Mouse (Mus musculus) liver, embryonic 14.5 days (tissue): ENCODE measurements around the gene Smndc1. TPM values are rescaled to one million over a fixed set of nuclear protein-coding genes. Genes with fewer than 3 reads are reported as not detected.

Source experiments
- ATAC-seq: fragments of 200-750 bp; cut with Nextera tagmentation; 2 replicates; pipeline ENCODE4 v1.8.0; 2017; ENCODE audit warnings: moderate number of reproducible peaks, mild to moderate bottlenecking, moderate library complexity; ENCODE audit not compliant: insufficient read depth
- DNase-seq, 3 experiments: peaks; one replicate each; pipeline ENCODE4 v3.0.0-alpha.2; 2012 to 2013; ENCODE audit warnings: low read depth in 3 of 3, low spot score in 3 of 3
- H3K27ac ChIP-seq: fragments of 300-500 bp; sonication (generic); 2 replicates; pipeline ENCODE4 v1.5.1; 2014; ENCODE audit warnings: moderate library complexity, mild to moderate bottlenecking, control low read depth, inconsistent platforms
- H3K27me3 ChIP-seq: fragments of 300-500 bp; sonication (generic); 2 replicates; pipeline ENCODE4 v1.6.1; 2014; ENCODE audit warnings: mild to moderate bottlenecking, low read length, moderate library complexity; ENCODE audit not compliant: control insufficient read depth, insufficient read depth
- H3K36me3 ChIP-seq: fragments of 300-500 bp; sonication (generic); replicated peaks from 2 replicates; pipeline ENCODE4 v1.6.1; 2014; ENCODE audit warnings: low read depth; ENCODE audit not compliant: control insufficient read depth, insufficient read depth
- H3K4me1 ChIP-seq, 2 experiments: fragments of 200-500 bp in 1 of 2; fragments of 300-500 bp in 1 of 2; sonication (generic) in 1 of 2; replicated peaks; 2 replicates each; pipeline ENCODE4 v1.6.1; 2012 to 2014; ENCODE audit warnings: antibody characterized with exemption in 1 of 2, inconsistent platforms in 1 of 2, low read length in 1 of 2; ENCODE audit not compliant: control insufficient read depth in 2 of 2, insufficient read depth in 2 of 2
- H3K4me2 ChIP-seq: fragments of 300-500 bp; sonication (generic); 2 replicates; pipeline ENCODE4 v1.6.1; 2014; ENCODE audit warnings: low read depth, mild to moderate bottlenecking, control low read depth, moderate library complexity
- H3K4me3 ChIP-seq, 2 experiments: fragments of 200-500 bp in 1 of 2; fragments of 300-500 bp in 1 of 2; sonication (generic) in 1 of 2; 2 replicates each; pipeline ENCODE4 v1.5.1; 2012 to 2014; ENCODE audit warnings: low read depth in 2 of 2, low read length in 2 of 2, mild to moderate bottlenecking in 2 of 2, control low read depth in 1 of 2, inconsistent platforms in 1 of 2, moderate library complexity in 1 of 2; ENCODE audit not compliant: insufficient read depth in 1 of 2
- H3K9ac ChIP-seq: fragments of 300-500 bp; sonication (generic); replicated peaks from 2 replicates; pipeline ENCODE4 v1.6.1; 2014; ENCODE audit warnings: mild to moderate bottlenecking, control low read depth, moderate library complexity
- H3K9me3 ChIP-seq: fragments of 300-500 bp; sonication (generic); 2 replicates; pipeline ENCODE4 v1.6.1; 2016; ENCODE audit warnings: low read length, mixed read lengths; ENCODE audit not compliant: control insufficient read depth
- CTCF ChIP-seq: IDR thresholded peaks from 2 replicates; pipeline ENCODE4 v1.5.1; 2016; ENCODE audit warnings: antibody characterized with exemption, low read depth, control low read depth
- EP300 ChIP-seq: IDR thresholded peaks from 2 replicates; pipeline ENCODE4 v1.6.1; 2016; ENCODE audit warnings: antibody characterized with exemption, low read depth
- WGBS: fragments of 180-500 bp; shearing (Covaris S2); extraction: QIAGEN DNeasy Blood & Tissue Kit; methylation state at CpG from one replicate; pipeline ENCODE4 v1.1.7; 2014; ENCODE audit not compliant: insufficient replicate concordance; 5-methylcytosine and 5-hydroxymethylcytosine counted together
- polyA plus RNA-seq, 2 experiments: library from polyadenylated mRNA; depleted of rRNA in 1 of 2; stranded (reverse) in 1 of 2; unstranded in 1 of 2; fragments of >200 nt; fragmentation: Nextera tagmentation in 1 of 2; extraction: Ambion mirVana in 1 of 2; gene quantifications; 2 replicates each; pipeline versions ENCODE4 v1.2.1 to v1.2.3; 2012 to 2014

Smndc1 gene
- polyA plus RNA-seq, 2 experiments = 11.5 to 17.4 TPM

DNA sequence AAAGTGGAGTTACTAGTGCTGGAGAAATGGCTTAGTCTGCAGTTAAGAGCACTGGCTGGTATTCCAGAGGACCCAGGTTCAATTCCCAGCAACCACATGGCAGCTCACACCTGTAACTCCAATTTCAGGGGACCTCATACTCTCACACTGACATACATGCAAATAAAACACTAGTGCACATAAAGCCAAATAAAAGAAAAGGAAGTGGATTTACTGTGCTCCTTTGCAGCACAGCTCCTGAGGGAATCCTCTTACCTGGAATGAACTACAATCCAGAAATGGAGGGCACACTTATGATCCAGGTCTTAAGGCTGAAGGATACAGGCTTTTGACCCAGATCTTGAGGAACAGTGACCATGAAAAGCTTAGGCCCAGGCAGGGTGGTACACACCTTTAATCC lies 3.3 kb upstream of the Smndc1 start:
- Histone ChIP-seq H3K4me2 (no peak overlapping the region), H3K27ac (no peak overlapping the region), H3K36me3 (peaks cover 4% of the 10 kb centered on the region), H3K9me3 (no peaks in the 10 kb centered on the region), H3K27me3 (no peaks in the 10 kb centered on the region), H3K4me1 (peaks cover 9 to 18% of the 10 kb centered on the region in 2 experiments), H3K9ac (no peak overlapping the region), H3K4me3 (no peak overlapping the region)
- no peak for ATAC-seq
- DNase-seq = no peak
- TF ChIP-seq CTCF (no peak), EP300 (no peak)

DNA sequence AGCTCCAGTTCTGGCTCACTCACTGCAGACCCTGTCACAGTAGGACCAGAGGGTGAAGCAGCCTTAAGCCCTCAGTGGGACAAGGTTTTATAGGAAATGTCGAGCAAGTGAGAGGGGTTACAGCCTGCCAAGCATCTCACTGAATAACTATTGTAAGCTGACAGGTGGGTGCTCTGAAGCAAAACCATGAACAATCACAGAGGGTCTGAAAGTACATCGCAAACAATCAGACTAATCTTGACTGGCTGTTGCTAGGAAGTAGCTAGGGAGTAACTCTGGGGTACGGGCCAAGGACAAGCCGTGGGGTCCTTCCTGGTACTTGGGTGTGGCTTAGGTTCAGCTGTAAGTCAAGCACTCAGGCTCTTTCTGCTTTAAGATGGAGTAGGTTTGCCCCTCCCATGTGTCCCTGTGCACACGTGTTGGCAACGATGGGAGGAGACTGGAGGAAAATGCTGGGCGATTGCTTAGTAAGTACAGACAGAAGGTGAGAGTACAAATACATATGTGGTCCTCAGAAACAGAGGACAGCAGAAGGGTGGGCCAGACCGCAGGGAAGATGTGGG lies 2.5 kb upstream of the Smndc1 start:
- Histone ChIP-seq H3K9me3 (no peaks in the 10 kb centered on the region), H3K36me3 (peaks cover 11% of the 10 kb centered on the region), H3K27me3 (no peaks in the 10 kb centered on the region), H3K9ac (no peak overlapping the region), H3K4me2 (no peak overlapping the region), H3K27ac (no peak overlapping the region), H3K4me1 (peaks cover 9 to 18% of the 10 kb centered on the region in 2 experiments), H3K4me3 (no peak overlapping the region)
- 51% methylated on average over 8 of the region's 8 CpGs for WGBS
- no peak for DNase-seq
- ATAC-seq = no peak
- no peak for TF ChIP-seq EP300
- no peak for TF ChIP-seq CTCF

DNA sequence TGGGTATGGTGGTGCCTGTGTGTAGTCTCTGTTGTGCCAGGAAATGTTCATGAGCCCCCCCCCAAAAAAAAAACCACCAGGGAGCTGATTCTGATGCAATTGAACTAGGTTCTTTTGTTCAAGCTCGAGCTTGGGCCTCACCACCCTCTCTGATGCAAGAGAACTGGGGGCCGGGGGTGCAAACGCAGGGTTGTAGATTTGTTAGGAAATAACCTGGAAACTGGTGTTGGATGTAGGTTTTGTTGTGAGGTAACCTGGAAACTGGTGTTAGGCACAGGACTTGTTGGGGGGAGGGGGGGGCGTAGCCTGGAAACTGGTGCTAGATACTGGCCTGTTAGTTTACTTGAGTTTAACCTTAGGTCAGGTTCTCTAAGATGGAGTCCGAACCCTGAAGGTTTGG lies 1.4 kb upstream of the Smndc1 start:
- DNase-seq = no peak
- TF ChIP-seq CTCF (no peak), EP300 (no peak)
- no peak for ATAC-seq
- Histone ChIP-seq H3K27me3 (no peaks in the 10 kb centered on the region), H3K27ac (peak overlapping the region; percentile 90; the same call in 1 of the 2 replicates), H3K4me3 (peak overlapping the region in 1 of 2 experiments; percentile 96; a peak in 2 of 4 replicates), H3K4me1 (peaks cover 9 to 18% of the 10 kb centered on the region in 2 experiments), H3K36me3 (peaks cover 22% of the 10 kb centered on the region), H3K9ac (no peak overlapping the region; the same call in 1 of the 2 replicates), H3K9me3 (no peaks in the 10 kb centered on the region), H3K4me2 (peak overlapping the region; percentile 97)
- 72% methylated on average over 5 of the region's 5 CpGs for WGBS

DNA sequence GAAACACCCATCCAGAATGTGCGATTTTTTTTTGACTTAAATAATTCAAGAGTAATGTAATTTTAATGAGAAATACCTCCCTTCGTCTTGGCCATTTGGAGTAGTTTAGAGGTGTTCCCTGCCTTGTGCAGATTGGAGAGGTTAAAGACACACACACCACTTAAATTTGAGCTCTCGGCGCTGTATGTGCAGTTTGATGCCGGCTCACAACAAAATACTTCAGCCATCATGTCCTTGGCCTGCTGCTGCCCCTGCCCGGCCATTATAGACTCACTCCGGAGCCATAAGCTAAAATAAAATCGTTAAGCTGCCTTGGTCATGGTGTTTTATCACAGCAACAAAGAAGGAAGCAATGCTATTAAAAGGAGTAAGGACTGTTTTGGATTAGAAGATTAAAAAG lies 1.0 kb upstream of the Smndc1 start:
- peaks cover 24% of the 10 kb centered on the region for H3K36me3 ChIP-seq
- H3K4me2 ChIP-seq = peak overlapping the region; percentile 97
- no peak for DNase-seq
- peak overlapping the region; percentile 76 for H3K9ac ChIP-seq
- TF ChIP-seq CTCF = no peak
- TF ChIP-seq EP300 = no peak
- no peaks in the 10 kb centered on the region for H3K27me3 ChIP-seq
- peaks cover 9 to 18% of the 10 kb centered on the region in 2 experiments for H3K4me1 ChIP-seq
- ATAC-seq = no peak
- H3K9me3 ChIP-seq = no peaks in the 10 kb centered on the region
- peak overlapping the region; percentile 90 for H3K27ac ChIP-seq
- 39% methylated on average over 8 of the region's 8 CpGs for WGBS
- H3K4me3 ChIP-seq = peak overlapping the region; percentile 75 to 96

DNA sequence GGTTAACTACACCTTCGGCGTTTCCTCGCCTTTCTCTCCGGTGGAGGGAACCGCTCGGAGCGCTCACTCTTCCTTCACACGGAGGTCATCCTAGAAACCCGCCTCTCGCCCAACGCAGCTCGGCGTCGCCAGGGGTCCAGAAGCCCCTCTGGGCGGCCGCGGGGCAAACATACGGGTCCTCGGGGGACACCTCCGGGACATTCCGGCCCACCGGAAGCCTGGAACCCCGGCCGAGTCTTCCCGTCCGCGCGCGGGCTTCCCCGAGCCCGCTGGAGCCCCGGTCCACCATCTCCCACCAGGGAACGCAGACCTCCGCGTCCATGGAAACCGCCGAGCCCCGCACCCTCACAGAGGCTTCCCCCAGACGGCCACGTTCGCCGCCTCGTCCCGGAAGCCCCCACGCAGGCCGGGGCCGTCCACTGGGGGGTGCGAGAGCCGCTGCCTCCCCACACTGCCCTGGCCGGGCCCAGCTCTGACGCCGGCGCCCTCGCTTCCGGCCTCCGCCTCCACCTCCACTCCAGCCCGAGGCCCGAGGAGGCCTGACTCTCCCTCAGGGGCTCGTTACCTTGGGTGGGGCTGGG lies 437 bp downstream of the Smndc1 start:
- peak in 1 of 3 experiments; percentile 26 for DNase-seq

More for the DNA sequence above, 437 bp downstream of the Smndc1 start:
- peak overlapping the region; percentile 79 for H3K27ac ChIP-seq
- H3K9ac ChIP-seq = peak overlapping the region; percentile 83
- H3K9me3 ChIP-seq = no peaks in the 10 kb centered on the region
- under 1% methylated on average over 59 of the region's 59 CpGs for WGBS
- peak overlapping the region; percentile 87 to 96 for H3K4me3 ChIP-seq
- peaks cover 32% of the 10 kb centered on the region for H3K36me3 ChIP-seq
- TF ChIP-seq EP300 (no peak), CTCF (no peak)
- peak overlapping the region; percentile 74 for H3K4me2 ChIP-seq
- peak; percentile 82 for ATAC-seq
- no peaks in the 10 kb centered on the region for H3K27me3 ChIP-seq
- H3K4me1 ChIP-seq = peaks cover 9 to 17% of the 10 kb centered on the region in 2 experiments
